Mouse (Mus musculus): Measurements from ENCODE around the gene Ppp1r14a. TPM values are rescaled to one million over a fixed set of nuclear protein-coding genes. Genes with fewer than 3 reads are reported as not detected.

Gene Ppp1r14a
- polyA plus RNA-seq (2015; fragmentation: Nextera tagmentation; extraction: Ambion mirVana), result 17.3 and 18.1 TPM in 2 replicates

GRCm38 (mm10) chr7:29288942-29289638 lies at the start of gene Ppp1r14a:
Ppp1r14a (plus strand) TSS chr7:29289308.
- peaks cover 50% of the 10 kb centered on the region for H3K4me1 ChIP-seq
- H3K9me3 ChIP-seq (replicated peaks), result no peaks in the 10 kb centered on the region
- H3K36me3 ChIP-seq, result no peaks in the 10 kb centered on the region
- peak within 1 kb of the TSS; percentile 92 for H3K4me2 ChIP-seq (replicated peaks)
- WGBS, result under 1% methylated on average over 53 of the region's 59 CpGs
- H3K27ac ChIP-seq (replicated peaks), result peak within 1 kb of the TSS; percentile 73
- ATAC-seq (ENCODE audit: insufficient number of reproducible peaks, low FRiP score, low TSS enrichment, low read depth), result peak; percentile 55
- peak within 1 kb of the TSS; percentile 33 for H3K9ac ChIP-seq
- peak within 1 kb of the TSS; percentile 62 for H3K4me3 ChIP-seq (replicated peaks)
- H3K27me3 ChIP-seq, result no peaks in the 10 kb centered on the region

GRCm38 (mm10) chr7:29244732-29245416 lies 44.2 kb upstream of the Ppp1r14a start:
- H3K9me3 ChIP-seq (replicated peaks), result no peaks in the 10 kb centered on the region
- H3K27ac ChIP-seq (replicated peaks), result no peak overlapping the region
- peaks cover 29% of the 10 kb centered on the region for H3K36me3 ChIP-seq
- 74% methylated on average over 7 of the region's 7 CpGs for WGBS
- H3K4me1 ChIP-seq, result peaks cover 20% of the 10 kb centered on the region
- no peak overlapping the region for H3K4me3 ChIP-seq (replicated peaks)
- H3K4me2 ChIP-seq (replicated peaks), result no peak overlapping the region
- ATAC-seq (ENCODE audit: insufficient number of reproducible peaks, low FRiP score, low TSS enrichment, low read depth), result no peak
- H3K9ac ChIP-seq, result no peak overlapping the region
- H3K27me3 ChIP-seq, result no peaks in the 10 kb centered on the region

GRCm38 (mm10) chr7:29246015-29246414 lies 43.1 kb upstream of the Ppp1r14a start:
- Histone ChIP-seq H3K27me3 (no peaks in the 10 kb centered on the region), H3K36me3 (peaks cover 29% of the 10 kb centered on the region), H3K9ac (no peak overlapping the region), H3K4me3 (replicated peaks) (no peak overlapping the region), H3K4me1 (peaks cover 19% of the 10 kb centered on the region), H3K4me2 (replicated peaks) (no peak overlapping the region), H3K27ac (replicated peaks) (no peak overlapping the region), H3K9me3 (replicated peaks) (no peaks in the 10 kb centered on the region)
- ATAC-seq (ENCODE audit: insufficient number of reproducible peaks, low FRiP score, low TSS enrichment, low read depth), result no peak
- WGBS, result 81% methylated on average over 5 of the region's 5 CpGs

- Histone ChIP-seq H3K4me2 (replicated peaks) (no peak overlapping the region), H3K36me3 (peaks cover 29% of the 10 kb centered on the region), H3K9ac (no peak overlapping the region), H3K4me3 (replicated peaks) (0 out of 2 replicates have a peak overlapping the region, but pooled peaks have one; percentile 26), H3K9me3 (replicated peaks) (no peaks in the 10 kb centered on the region), H3K4me1 (peaks cover 19% of the 10 kb centered on the region), H3K27ac (replicated peaks) (no peak overlapping the region), H3K27me3 (no peaks in the 10 kb centered on the region)
- 82% methylated on average over 21 of the region's 21 CpGs for WGBS
- no peak for ATAC-seq (ENCODE audit: insufficient number of reproducible peaks, low FRiP score, low TSS enrichment, low read depth)
Measured at GRCm38 (mm10) chr7:29246619-29247313, 42.3 kb upstream of the Ppp1r14a start.

- Histone ChIP-seq H3K27me3 (no peaks in the 10 kb centered on the region), H3K4me2 (replicated peaks) (peak overlapping the region; percentile 44), H3K4me1 (peaks cover 19% of the 10 kb centered on the region), H3K9me3 (replicated peaks) (no peaks in the 10 kb centered on the region), H3K9ac (no peak overlapping the region), H3K36me3 (peaks cover 29% of the 10 kb centered on the region), H3K4me3 (replicated peaks) (peak overlapping the region; percentile 26), H3K27ac (replicated peaks) (no peak overlapping the region)
- ATAC-seq (ENCODE audit: insufficient number of reproducible peaks, low FRiP score, low TSS enrichment, low read depth), result no peak
- WGBS, result 33% methylated on average over 16 of the region's 16 CpGs
Measured at GRCm38 (mm10) chr7:29247314-29247700, 41.8 kb upstream of the Ppp1r14a start.

- Histone ChIP-seq H3K4me1 (peaks cover 19% of the 10 kb centered on the region), H3K36me3 (peaks cover 29% of the 10 kb centered on the region), H3K9me3 (replicated peaks) (no peaks in the 10 kb centered on the region), H3K27me3 (no peaks in the 10 kb centered on the region), H3K4me2 (replicated peaks) (peak overlapping the region; percentile 44), H3K9ac (no peak overlapping the region), H3K27ac (replicated peaks) (no peak overlapping the region), H3K4me3 (replicated peaks) (peak overlapping the region; percentile 26)
- WGBS, result 13% methylated on average over 19 of the region's 19 CpGs
- ATAC-seq (ENCODE audit: insufficient number of reproducible peaks, low FRiP score, low TSS enrichment, low read depth), result no peak
Measured at GRCm38 (mm10) chr7:29247706-29248105, 41.4 kb upstream of the Ppp1r14a start.

GRCm38 (mm10) chr7:29248261-29248841 lies 40.8 kb upstream of the Ppp1r14a start, which contains the start of gene 2200002D01Rik:
2200002D01Rik (minus strand) TSS chr7:29248466.
- H3K9ac ChIP-seq, result no peak within 1 kb of the TSS
- H3K36me3 ChIP-seq, result peaks cover 29% of the 10 kb centered on the region
- no peaks in the 10 kb centered on the region for H3K9me3 ChIP-seq (replicated peaks)
- peaks cover 23% of the 10 kb centered on the region for H3K4me1 ChIP-seq
- no peaks in the 10 kb centered on the region for H3K27me3 ChIP-seq
- H3K4me3 ChIP-seq (replicated peaks), result peak within 1 kb of the TSS; percentile 26
- peak within 1 kb of the TSS; percentile 44 for H3K4me2 ChIP-seq (replicated peaks)
- WGBS, result 15% methylated on average over 20 of the region's 20 CpGs
- ATAC-seq (ENCODE audit: insufficient number of reproducible peaks, low FRiP score, low TSS enrichment, low read depth), result 0 out of 2 replicates have a peak, but pooled peaks have one; percentile 3
- peak within 1 kb of the TSS; percentile 41; the same call in 1 of the 2 replicates for H3K27ac ChIP-seq (replicated peaks)

GRCm38 (mm10) chr7:29251166-29251565 lies 37.9 kb upstream of the Ppp1r14a start:
- ATAC-seq (ENCODE audit: insufficient number of reproducible peaks, low FRiP score, low TSS enrichment, low read depth), result no peak
- Histone ChIP-seq H3K4me2 (replicated peaks) (no peak overlapping the region), H3K36me3 (0 out of 2 replicates have a peak, but pooled peaks cover 9% of the 10 kb centered on the region), H3K4me3 (replicated peaks) (no peak overlapping the region), H3K9me3 (replicated peaks) (no peaks in the 10 kb centered on the region), H3K27me3 (no peaks in the 10 kb centered on the region), H3K4me1 (peaks cover 27% of the 10 kb centered on the region), H3K27ac (replicated peaks) (no peak overlapping the region), H3K9ac (no peak overlapping the region)
- 71% methylated on average over 3 of the region's 3 CpGs for WGBS

GRCm38 (mm10) chr7:29253842-29254241 lies 35.3 kb upstream of the Ppp1r14a start:
- Histone ChIP-seq H3K27me3 (no peaks in the 10 kb centered on the region), H3K9me3 (replicated peaks) (no peaks in the 10 kb centered on the region), H3K4me3 (replicated peaks) (no peak overlapping the region), H3K4me1 (peaks cover 19% of the 10 kb centered on the region; the same call in 1 of the 2 replicates), H3K36me3 (no peaks in the 10 kb centered on the region), H3K9ac (no peak overlapping the region), H3K4me2 (replicated peaks) (no peak overlapping the region), H3K27ac (replicated peaks) (no peak overlapping the region)
- ATAC-seq (ENCODE audit: insufficient number of reproducible peaks, low FRiP score, low TSS enrichment, low read depth), result no peak
- WGBS, result 37% methylated on average over 5 of the region's 5 CpGs

GRCm38 (mm10) chr7:29255875-29256274 lies 33.2 kb upstream of the Ppp1r14a start:
- Histone ChIP-seq H3K36me3 (no peaks in the 10 kb centered on the region), H3K9me3 (replicated peaks) (no peaks in the 10 kb centered on the region), H3K27me3 (no peaks in the 10 kb centered on the region), H3K4me2 (replicated peaks) (no peak overlapping the region), H3K9ac (no peak overlapping the region), H3K27ac (replicated peaks) (no peak overlapping the region), H3K4me3 (replicated peaks) (no peak overlapping the region), H3K4me1 (peaks cover 21% of the 10 kb centered on the region)
- ATAC-seq (ENCODE audit: insufficient number of reproducible peaks, low FRiP score, low TSS enrichment, low read depth), result no peak
- 74% methylated on average over 4 of the region's 4 CpGs for WGBS

- Histone ChIP-seq H3K36me3 (no peaks in the 10 kb centered on the region), H3K27ac (replicated peaks) (peak overlapping the region; percentile 34), H3K9me3 (replicated peaks) (no peaks in the 10 kb centered on the region), H3K4me1 (peaks cover 23% of the 10 kb centered on the region), H3K9ac (no peak overlapping the region), H3K4me3 (replicated peaks) (no peak overlapping the region), H3K27me3 (no peaks in the 10 kb centered on the region), H3K4me2 (replicated peaks) (no peak overlapping the region)
- 80% methylated on average over 1 of the region's 1 CpGs for WGBS
- ATAC-seq (ENCODE audit: insufficient number of reproducible peaks, low FRiP score, low TSS enrichment, low read depth), result no peak
Measured at GRCm38 (mm10) chr7:29257368-29257767, 31.7 kb upstream of the Ppp1r14a start.

Measured in embryonic facial prominence, embryonic 15.5 days (tissue).